Mouse (Mus musculus): ENCODE results near the gene Nrd1.
A peak's percentile ranks its signal among the peaks of the same experiment; 100 is the strongest.

Nrd1 gene

DNA sequence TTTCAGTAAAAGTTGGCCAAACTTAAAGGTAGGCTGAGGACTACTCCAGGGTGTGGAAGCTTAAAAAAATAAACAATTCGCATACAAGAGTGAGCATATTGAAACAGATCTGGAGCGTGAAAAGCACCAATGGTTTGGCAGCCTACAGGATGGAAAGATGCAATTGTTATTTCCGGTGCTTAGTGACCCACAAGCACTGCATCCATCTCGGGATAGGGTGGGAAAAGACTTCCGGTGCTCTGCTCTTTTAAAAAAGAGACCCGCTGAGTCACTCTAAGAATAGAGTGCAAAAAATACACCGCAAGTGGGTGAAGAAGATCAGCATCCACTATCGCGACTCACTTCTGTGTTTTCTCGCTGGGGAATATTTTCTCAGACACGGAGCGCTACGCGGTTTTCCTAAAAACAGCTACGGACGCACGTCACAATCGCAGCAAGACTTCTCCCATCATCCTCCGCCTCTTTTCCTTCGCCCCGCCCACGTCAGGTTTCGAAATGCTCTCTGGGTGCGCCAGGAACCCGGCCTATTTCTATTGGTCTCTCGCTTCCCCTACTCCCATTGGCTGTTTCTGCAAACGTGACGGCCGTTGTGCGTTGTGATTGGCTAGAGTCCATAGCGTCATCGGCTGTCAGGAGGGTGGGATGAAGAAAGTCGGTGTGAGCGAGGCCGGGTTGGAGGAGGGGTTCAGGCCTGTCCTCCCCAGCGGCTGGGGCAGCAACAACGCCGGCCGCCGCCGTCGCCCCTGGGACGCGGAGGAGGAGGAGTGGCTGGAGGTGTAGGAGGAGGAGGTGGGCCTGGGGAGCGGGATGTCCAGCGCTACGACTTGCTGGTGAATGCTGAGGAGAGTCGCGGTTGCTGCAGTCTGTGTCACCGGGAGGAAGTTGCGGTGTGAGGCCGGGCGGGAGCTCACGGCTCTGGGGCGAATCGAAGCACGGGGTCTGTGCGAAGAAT lies at the start of gene Nrd1:
Gene Nrd1, plus strand, starts transcription at position 657 of the 952 bp plus-strand sequence.
- peak; percentile 99 for DNase-seq (ENCODE audit: low read depth)

DNA sequence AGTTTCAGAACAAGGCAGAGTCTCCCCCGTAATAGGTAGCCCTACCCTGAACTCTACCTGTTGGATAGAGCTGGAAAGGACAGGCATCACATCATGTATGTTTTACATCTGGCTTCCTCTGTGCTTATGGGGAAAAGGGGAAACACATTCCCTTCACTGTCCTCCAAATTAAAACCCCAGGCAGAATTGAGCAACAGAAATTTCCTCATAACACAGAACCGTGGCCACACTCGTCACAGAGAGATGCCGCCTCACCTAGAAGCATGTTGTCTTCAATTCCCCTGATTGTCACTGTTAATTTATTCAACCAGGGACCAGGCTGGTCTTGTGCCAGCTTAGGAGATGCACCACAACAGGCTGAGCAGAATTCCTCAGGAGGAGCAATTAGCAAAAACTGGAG lies 48.8 kb upstream of the Nrd1 start:
- no peak for DNase-seq (ENCODE audit: low read depth)

GRCm38 (mm10) chr4:108959696-108960095 lies 40.8 kb upstream of the Nrd1 start:
- no peak for DNase-seq (ENCODE audit: low read depth)

DNA sequence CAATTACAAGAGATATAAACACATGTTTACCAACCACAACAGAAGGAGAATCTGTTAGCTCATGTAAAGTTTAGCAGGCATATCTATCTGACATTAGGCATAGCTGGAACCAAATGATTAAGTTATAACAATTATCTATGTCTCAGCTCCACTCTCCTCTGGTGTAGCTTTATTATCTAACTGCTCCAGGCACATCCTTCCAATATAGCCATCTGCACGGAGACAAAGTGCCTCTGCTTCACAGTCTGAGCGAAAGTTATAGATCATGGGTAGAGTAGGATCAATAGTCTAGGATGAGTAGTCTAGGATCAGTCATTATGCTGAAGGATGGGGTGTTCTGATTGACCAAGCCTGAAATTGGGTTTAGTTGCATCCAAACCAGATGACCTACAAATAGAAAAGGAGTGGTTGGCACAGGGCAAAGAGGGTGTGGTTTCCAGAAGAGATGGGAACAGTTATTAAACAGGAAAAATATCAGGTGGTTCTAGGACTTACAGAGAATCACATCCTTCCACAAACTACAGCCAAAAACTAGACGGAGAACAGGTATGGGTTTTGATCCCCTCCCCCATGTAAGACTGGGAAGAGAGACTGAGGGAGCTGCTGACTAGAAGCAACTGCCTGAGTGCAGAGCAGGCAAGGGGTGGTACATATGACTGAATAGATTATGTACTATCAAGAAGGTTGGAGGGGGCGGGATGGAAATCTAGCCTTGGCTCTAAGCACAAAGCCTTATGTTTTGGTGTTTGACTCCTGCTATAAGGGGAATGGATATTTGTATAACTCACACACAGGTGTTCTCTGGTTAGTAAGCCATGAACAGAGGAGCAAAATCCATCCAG lies 39.6 kb upstream of the Nrd1 start:
- DNase-seq (ENCODE audit: low read depth) = no peak

DNA sequence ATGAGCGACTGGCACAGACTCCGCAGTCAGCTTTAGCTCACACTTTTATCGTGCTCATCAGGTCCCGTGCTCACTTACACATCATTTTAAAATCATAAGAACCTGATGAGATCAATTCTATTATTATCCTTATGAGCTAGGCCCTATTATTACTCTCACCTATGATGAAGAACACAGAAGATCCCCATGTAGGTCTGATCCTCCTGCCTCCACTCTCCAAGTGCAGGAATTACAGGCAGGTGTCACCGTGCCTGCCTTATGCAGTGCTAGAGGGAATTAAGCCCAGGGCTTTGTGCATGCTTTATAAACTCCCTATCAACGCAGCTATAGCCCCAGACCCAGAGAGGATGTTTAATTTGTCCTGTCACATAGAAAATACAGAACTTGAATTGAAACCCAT lies 37.4 kb upstream of the Nrd1 start:
- no peak for DNase-seq (ENCODE audit: low read depth)

- DNase-seq (ENCODE audit: low read depth) = no peak
These were observed 30.9 kb upstream of the Nrd1 start for GRCm38 (mm10) chr4:108969517-108969916.

DNA sequence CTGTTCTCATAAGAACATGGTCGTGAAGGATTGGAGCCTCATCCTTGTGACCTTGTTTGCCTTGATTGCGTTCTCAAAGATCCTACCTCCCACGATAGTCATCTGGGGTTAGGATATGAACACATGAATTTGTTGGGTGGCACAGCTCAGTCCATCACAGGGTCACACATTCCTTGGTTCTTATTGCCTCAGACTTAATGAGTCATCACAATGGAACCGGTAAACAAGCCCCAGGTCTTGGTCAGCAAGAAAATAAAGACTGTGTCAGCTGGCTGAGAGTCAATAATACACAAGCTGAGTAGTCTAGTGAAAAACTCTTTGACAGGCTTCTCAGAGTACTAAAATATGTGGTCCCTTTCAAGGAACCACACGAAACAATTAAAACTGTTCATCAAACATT lies 29.4 kb upstream of the Nrd1 start:
- no peak for DNase-seq (ENCODE audit: low read depth)

- peak; percentile 51 for DNase-seq (ENCODE audit: low read depth)
These were observed 23.9 kb upstream of the Nrd1 start for GRCm38 (mm10) chr4:108976458-108977071.

GRCm38 (mm10) chr4:108986833-108987472 lies 13.5 kb upstream of the Nrd1 start:
- DNase-seq (ENCODE audit: low read depth) = peak; percentile 30

DNA sequence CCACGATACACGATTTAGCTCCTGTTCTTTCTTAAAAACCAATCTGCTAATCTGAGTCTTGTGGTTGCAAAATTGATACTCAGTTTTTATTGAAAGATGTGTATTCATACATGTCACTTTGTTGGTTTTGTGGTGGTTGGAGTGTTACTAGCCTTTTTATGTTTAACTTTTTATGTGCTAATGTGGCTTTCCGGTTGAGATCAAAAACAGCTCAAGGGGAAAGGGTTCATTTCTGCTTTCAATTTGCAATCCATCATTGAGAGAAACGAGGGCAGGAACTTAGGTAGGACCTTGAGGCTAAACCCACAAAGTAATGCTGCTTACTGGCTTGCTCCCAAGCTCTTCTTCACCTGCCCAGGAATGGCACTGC lies 13.0 kb upstream of the Nrd1 start:
- peak; percentile 81 for DNase-seq (ENCODE audit: low read depth)

- DNase-seq (ENCODE audit: low read depth) = no peak
These were observed 11.0 kb upstream of the Nrd1 start for GRCm38 (mm10) chr4:108989430-108989829.

GRCm38 (mm10) chr4:108990032-108990431 lies 10.4 kb upstream of the Nrd1 start:
- no peak for DNase-seq (ENCODE audit: low read depth)

GRCm38 (mm10) chr4:108990571-108990970 lies 9.9 kb upstream of the Nrd1 start:
- no peak for DNase-seq (ENCODE audit: low read depth)

DNA sequence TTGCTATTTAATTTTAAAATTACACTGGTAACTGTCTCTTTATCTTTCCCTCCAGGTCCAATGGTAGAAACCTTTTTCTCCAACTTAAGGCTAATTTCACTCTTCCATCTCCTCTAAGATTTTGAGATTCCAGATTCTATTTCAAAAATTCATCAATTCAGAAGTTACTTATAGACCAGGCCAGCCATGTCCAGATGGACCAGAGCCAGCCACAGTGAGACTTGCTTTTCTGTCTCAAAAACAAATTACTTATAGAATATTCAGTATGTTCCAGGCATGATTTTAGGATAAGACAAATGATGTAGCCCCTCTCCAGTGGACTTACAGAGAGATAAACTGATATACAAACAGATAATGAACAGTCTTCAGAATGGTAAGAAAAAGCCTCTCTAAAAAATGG lies 8.6 kb upstream of the Nrd1 start:
- DNase-seq (ENCODE audit: low read depth) = no peak

DNA sequence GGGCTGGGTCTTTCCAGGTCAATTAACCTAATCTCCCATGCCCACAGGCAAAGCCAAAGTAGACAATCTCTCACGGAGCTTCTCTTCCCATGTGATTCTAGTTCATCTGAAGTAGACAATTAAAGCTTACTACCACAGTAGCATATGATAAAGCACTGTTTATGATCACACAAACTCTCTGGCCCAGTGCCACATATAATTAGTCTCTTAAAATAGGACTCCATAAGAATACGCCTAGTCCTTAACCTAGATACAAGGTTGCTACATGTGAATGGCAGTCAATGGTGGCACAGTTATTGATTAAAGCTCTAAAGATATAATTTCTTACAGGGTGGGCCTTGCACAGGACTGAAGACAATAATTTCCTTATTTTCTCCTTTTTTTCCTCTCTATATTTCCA lies 7.5 kb upstream of the Nrd1 start:
- no peak for DNase-seq (ENCODE audit: low read depth)

DNA sequence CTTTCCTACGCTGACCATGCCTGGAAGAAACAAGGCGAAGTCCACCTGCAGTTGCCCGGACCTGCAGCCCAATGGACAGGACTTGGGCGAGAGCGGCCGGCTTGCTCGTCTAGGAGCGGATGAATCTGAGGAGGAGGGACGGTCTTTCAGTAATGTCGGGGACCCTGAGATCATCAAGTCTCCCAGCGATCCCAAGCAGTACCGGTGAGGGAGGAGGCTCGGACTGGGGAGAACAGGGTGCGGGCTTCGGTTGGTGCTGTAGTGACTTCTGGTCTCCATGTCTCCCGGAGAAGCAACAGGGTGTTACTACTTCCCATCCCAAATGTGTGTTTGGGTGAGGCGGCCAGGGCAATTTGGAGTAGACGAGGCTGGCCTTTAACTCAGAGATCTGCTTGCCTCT lies 506 bp downstream of the Nrd1 start:
- DNase-seq (ENCODE audit: low read depth) = no peak

DNA sequence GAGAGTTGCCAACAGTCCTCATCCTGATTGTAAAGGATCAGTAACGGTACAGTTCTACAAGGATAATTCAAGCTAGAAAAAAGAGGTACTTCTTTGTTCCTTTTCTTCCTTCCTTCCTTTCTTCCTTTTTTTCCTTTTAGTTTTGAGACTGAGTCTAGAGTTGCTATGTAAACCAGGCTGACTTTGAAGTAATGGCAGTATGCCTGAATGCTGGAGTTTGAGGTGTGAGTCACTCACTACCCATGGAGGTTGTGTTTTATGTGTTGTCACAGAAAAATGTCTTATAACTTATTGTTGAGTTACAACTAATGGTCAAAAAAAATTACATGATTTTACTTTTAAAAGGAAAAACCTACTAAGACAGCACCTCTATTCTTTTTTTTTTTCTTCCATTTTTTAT lies 7.6 kb downstream of the Nrd1 start:
- no peak for DNase-seq (ENCODE audit: low read depth)

GRCm38 (mm10) chr4:109014091-109014490 lies 13.6 kb downstream of the Nrd1 start:
- DNase-seq (ENCODE audit: low read depth) = no peak

DNA sequence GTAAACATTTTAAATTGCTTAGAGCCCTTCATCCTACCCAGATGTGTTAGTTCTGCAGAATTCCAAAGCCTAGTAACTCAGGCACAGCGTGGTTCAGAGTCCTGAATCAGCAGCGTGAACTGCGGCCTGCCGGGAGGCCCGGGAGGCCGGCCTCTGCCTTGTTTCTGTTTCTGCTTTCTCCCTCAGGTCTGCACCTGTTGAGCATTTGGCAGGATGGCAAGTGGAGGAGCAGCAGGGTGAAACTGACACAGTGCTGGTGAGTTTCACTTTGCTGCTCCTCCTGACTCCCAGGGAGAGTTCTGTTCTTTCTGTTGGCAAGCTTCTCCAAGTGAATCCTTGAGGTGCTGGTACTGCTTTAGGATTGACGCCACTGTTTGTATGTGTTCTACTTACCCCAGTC lies 17.0 kb downstream of the Nrd1 start:
- no peak for DNase-seq (ENCODE audit: low read depth)

GRCm38 (mm10) chr4:109019301-109019700 lies 18.8 kb downstream of the Nrd1 start:
- no peak for DNase-seq (ENCODE audit: low read depth)

DNA sequence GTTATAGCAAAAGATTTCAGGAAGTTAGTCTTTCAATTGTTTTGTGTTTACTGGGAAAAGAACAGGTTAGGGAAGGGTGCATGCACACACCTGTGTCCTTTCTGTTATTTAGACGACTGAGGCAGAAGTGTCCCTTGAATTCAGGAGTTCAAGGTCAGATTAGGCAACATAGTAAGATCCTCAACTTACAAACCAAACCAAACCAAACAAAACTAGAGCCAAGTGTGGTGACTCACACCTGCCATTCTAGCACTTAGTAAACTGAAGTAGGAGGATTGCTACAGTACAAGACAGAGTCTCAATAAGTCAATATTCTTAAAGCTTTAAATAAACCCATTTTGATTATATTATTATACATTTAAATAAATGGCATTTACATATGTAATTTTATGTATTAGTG lies 21.5 kb downstream of the Nrd1 start:
- no peak for DNase-seq (ENCODE audit: low read depth)

DNA sequence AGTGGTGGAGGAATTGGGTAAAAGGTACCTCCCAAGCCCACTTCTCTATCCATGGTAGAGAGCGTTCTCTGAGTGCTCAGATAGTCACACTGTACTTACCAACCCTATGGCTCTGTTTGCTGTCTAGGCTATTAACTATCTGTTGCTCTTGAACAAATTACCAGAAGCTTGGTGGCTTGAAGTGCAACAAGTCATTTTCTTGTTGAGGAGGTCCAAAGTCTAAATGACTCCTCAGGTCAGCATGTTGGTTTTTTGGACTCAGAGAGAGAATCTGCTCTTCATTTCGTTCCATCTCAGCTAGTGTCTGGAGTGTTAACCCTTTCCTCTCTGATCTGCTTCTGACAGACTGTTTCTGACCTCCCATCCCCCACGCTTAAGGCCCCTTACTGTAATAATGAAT lies 24.6 kb downstream of the Nrd1 start:
- DNase-seq (ENCODE audit: low read depth) = no peak

Measured in naive thymus-derived CD4-positive, alpha-beta T cell, adult 2 months (primary cell).